Mouse (Mus musculus) G1E (cell line): ENCODE measurements around the gene Tent5c.

Experiments
- CTCF ChIP-seq: IDR thresholded peaks from 2 replicates; pipeline ENCODE4 v1.5.1; 2012; ENCODE audit warnings: low read depth, low read length, inconsistent platforms, mixed read lengths
- GATA1 ChIP-seq: IDR thresholded peaks from 2 replicates; pipeline ENCODE4 v1.6.1; 2012; ENCODE audit warnings: borderline replicate concordance, low read length, inconsistent platforms, mixed read lengths
- GATA2 ChIP-seq: IDR thresholded peaks from 2 replicates; pipeline ENCODE4 v1.6.1; 2012; ENCODE audit warnings: low read depth, low read length, inconsistent platforms, borderline replicate concordance
- POLR2AphosphoS5 ChIP-seq: IDR thresholded peaks from 2 replicates; pipeline ENCODE4 v1.6.1; 2012; ENCODE audit warnings: low read depth, low read length, inconsistent platforms; ENCODE audit not compliant: insufficient replicate concordance
- TAL1 ChIP-seq: conservative IDR thresholded peaks from 2 replicates; pipeline ENCODE4 v1.6.1; 2012; ENCODE audit warnings: low read depth, low read length, inconsistent platforms, mixed read lengths

GRCm38 (mm10) chr3:100522671-100523070 is 33.5 kb upstream of the Tent5c start:
- TF ChIP-seq CTCF (no peak), GATA2 (no peak), GATA1 (no peak), TAL1 (no peak), POLR2AphosphoS5 (no peak)
